Mouse (Mus musculus): ENCODE results near the gene Gm39566. TPM values are rescaled to one million over a fixed set of nuclear protein-coding genes. Genes with fewer than 3 reads are reported as not detected.

The Gm39566 gene
- polyA plus RNA-seq, 1 experiment from 2014 or later = not detected

- H3K27me3 ChIP-seq (replicated peaks; ENCODE audit: control insufficient read depth, insufficient read depth, low read length) = no peaks in the 10 kb centered on the region
- H3K27ac ChIP-seq (ENCODE audit: low read depth, low read length) = no peak overlapping the region
- no peak for ATAC-seq
- H3K4me1 ChIP-seq (ENCODE audit: control insufficient read depth, insufficient read depth, low read depth, low read length) = no peaks in the 10 kb centered on the region
- 92% methylated on average over 12 of the region's 12 CpGs for WGBS
- H3K9me3 ChIP-seq (ENCODE audit: control insufficient read depth, low read length) = peaks cover 9% of the 10 kb centered on the region
- no peak overlapping the region for H3K4me2 ChIP-seq (ENCODE audit: low read length)
- H3K4me3 ChIP-seq (ENCODE audit: low read length) = no peak overlapping the region
- no peaks in the 10 kb centered on the region for H3K36me3 ChIP-seq (ENCODE audit: control insufficient read depth, insufficient read depth, low read length)
- no peak overlapping the region for H3K9ac ChIP-seq (ENCODE audit: low read depth, low read length)
These were observed 1.4 kb upstream of the Gm39566 start for GRCm38 (mm10) chr11:69816520-69816919.

- H3K9me3 ChIP-seq (ENCODE audit: control insufficient read depth, low read length) = no peaks in the 10 kb centered on the region
- H3K27me3 ChIP-seq (replicated peaks; ENCODE audit: control insufficient read depth, insufficient read depth, low read length) = peaks cover 14% of the 10 kb centered on the region
- no peak overlapping the region for H3K4me2 ChIP-seq (ENCODE audit: low read length)
- ATAC-seq = no peak
- H3K27ac ChIP-seq (ENCODE audit: low read depth, low read length) = no peak overlapping the region
- no peak overlapping the region for H3K9ac ChIP-seq (ENCODE audit: low read depth, low read length)
- no peak overlapping the region for H3K4me3 ChIP-seq (ENCODE audit: low read length)
- no peaks in the 10 kb centered on the region for H3K36me3 ChIP-seq (ENCODE audit: control insufficient read depth, insufficient read depth, low read length)
- H3K4me1 ChIP-seq (ENCODE audit: control insufficient read depth, insufficient read depth, low read depth, low read length) = no peaks in the 10 kb centered on the region
These were observed 4.8 kb downstream of the Gm39566 start for GRCm38 (mm10) chr11:69810280-69810679.

GRCm38 (mm10) chr11:69807641-69808040, 7.5 kb downstream of the Gm39566 start:
- Histone ChIP-seq H3K4me2 (ENCODE audit: low read length) (no peak overlapping the region), H3K27me3 (replicated peaks; ENCODE audit: control insufficient read depth, insufficient read depth, low read length) (peaks cover 21% of the 10 kb centered on the region), H3K9me3 (ENCODE audit: control insufficient read depth, low read length) (no peaks in the 10 kb centered on the region), H3K9ac (ENCODE audit: low read depth, low read length) (no peak overlapping the region), H3K36me3 (ENCODE audit: control insufficient read depth, insufficient read depth, low read length) (no peaks in the 10 kb centered on the region), H3K4me1 (ENCODE audit: control insufficient read depth, insufficient read depth, low read depth, low read length) (peaks cover 21% of the 10 kb centered on the region), H3K27ac (ENCODE audit: low read depth, low read length) (no peak overlapping the region), H3K4me3 (ENCODE audit: low read length) (no peak overlapping the region)
- no peak for ATAC-seq
- WGBS = 91% methylated on average over 2 of the region's 2 CpGs

- H3K36me3 ChIP-seq (ENCODE audit: control insufficient read depth, insufficient read depth, low read length) = no peaks in the 10 kb centered on the region
- no peak overlapping the region for H3K27ac ChIP-seq (ENCODE audit: low read depth, low read length)
- H3K4me2 ChIP-seq (ENCODE audit: low read length) = no peak overlapping the region
- H3K4me1 ChIP-seq (ENCODE audit: control insufficient read depth, insufficient read depth, low read depth, low read length) = peaks cover 32% of the 10 kb centered on the region
- H3K4me3 ChIP-seq (ENCODE audit: low read length) = no peak overlapping the region
- no peak for ATAC-seq
- no peaks in the 10 kb centered on the region for H3K9me3 ChIP-seq (ENCODE audit: control insufficient read depth, low read length)
- peaks cover 21% of the 10 kb centered on the region for H3K27me3 ChIP-seq (replicated peaks; ENCODE audit: control insufficient read depth, insufficient read depth, low read length)
- WGBS = 79% methylated on average over 4 of the region's 4 CpGs
- no peak overlapping the region for H3K9ac ChIP-seq (ENCODE audit: low read depth, low read length)
These were observed 8.7 kb downstream of the Gm39566 start for GRCm38 (mm10) chr11:69806378-69806777.

GRCm38 (mm10) chr11:69804972-69805909, 9.9 kb downstream of the Gm39566 start, which contains the start of gene Tmem102:
Gene Tmem102 (minus strand): TSS chr11:69805624.
- Histone ChIP-seq H3K4me2 (ENCODE audit: low read length) (peak within 1 kb of the TSS; percentile 85), H3K4me1 (ENCODE audit: control insufficient read depth, insufficient read depth, low read depth, low read length) (peaks cover 38% of the 10 kb centered on the region), H3K4me3 (ENCODE audit: low read length) (peak within 1 kb of the TSS; percentile 8), H3K9ac (ENCODE audit: low read depth, low read length) (peak within 1 kb of the TSS; percentile 35), H3K36me3 (ENCODE audit: control insufficient read depth, insufficient read depth, low read length) (no peaks in the 10 kb centered on the region), H3K27ac (ENCODE audit: low read depth, low read length) (no peak within 1 kb of the TSS), H3K27me3 (replicated peaks; ENCODE audit: control insufficient read depth, insufficient read depth, low read length) (peaks cover 21% of the 10 kb centered on the region), H3K9me3 (ENCODE audit: control insufficient read depth, low read length) (no peaks in the 10 kb centered on the region)
- WGBS = 7% methylated on average over 29 of the region's 29 CpGs
- no peak for ATAC-seq

GRCm38 (mm10) chr11:69804652-69804940, 10.5 kb downstream of the Gm39566 start:
- 6% methylated on average over 12 of the region's 12 CpGs for WGBS
- Histone ChIP-seq H3K27ac (ENCODE audit: low read depth, low read length) (no peak overlapping the region), H3K36me3 (ENCODE audit: control insufficient read depth, insufficient read depth, low read length) (no peaks in the 10 kb centered on the region), H3K9ac (ENCODE audit: low read depth, low read length) (peak overlapping the region; percentile 35), H3K27me3 (replicated peaks; ENCODE audit: control insufficient read depth, insufficient read depth, low read length) (peaks cover 21% of the 10 kb centered on the region), H3K4me3 (ENCODE audit: low read length) (peak overlapping the region; percentile 8), H3K9me3 (ENCODE audit: control insufficient read depth, low read length) (no peaks in the 10 kb centered on the region), H3K4me1 (ENCODE audit: control insufficient read depth, insufficient read depth, low read depth, low read length) (peaks cover 44% of the 10 kb centered on the region), H3K4me2 (ENCODE audit: low read length) (peak overlapping the region; percentile 85)
- no peak for ATAC-seq

- Histone ChIP-seq H3K4me1 (ENCODE audit: control insufficient read depth, insufficient read depth, low read depth, low read length) (peaks cover 49% of the 10 kb centered on the region), H3K27me3 (replicated peaks; ENCODE audit: control insufficient read depth, insufficient read depth, low read length) (peaks cover 18% of the 10 kb centered on the region), H3K4me2 (ENCODE audit: low read length) (peak overlapping the region; percentile 85), H3K27ac (ENCODE audit: low read depth, low read length) (peak overlapping the region; percentile 21; the same call in 1 of the 2 replicates), H3K36me3 (ENCODE audit: control insufficient read depth, insufficient read depth, low read length) (no peaks in the 10 kb centered on the region), H3K9ac (ENCODE audit: low read depth, low read length) (peak overlapping the region; percentile 85), H3K9me3 (ENCODE audit: control insufficient read depth, low read length) (no peaks in the 10 kb centered on the region), H3K4me3 (ENCODE audit: low read length) (peak overlapping the region; percentile 61)
- peak; percentile 44 for ATAC-seq
- 1% methylated on average over 60 of the region's 60 CpGs for WGBS
These were observed 11.1 kb downstream of the Gm39566 start for GRCm38 (mm10) chr11:69803786-69804651.

- no peak for ATAC-seq
- no peaks in the 10 kb centered on the region for H3K9me3 ChIP-seq (ENCODE audit: control insufficient read depth, low read length)
- WGBS = 2% methylated on average over 12 of the region's 12 CpGs
- no peaks in the 10 kb centered on the region for H3K36me3 ChIP-seq (ENCODE audit: control insufficient read depth, insufficient read depth, low read length)
- H3K27me3 ChIP-seq (replicated peaks; ENCODE audit: control insufficient read depth, insufficient read depth, low read length) = peaks cover 18% of the 10 kb centered on the region
- peak overlapping the region; percentile 85 for H3K4me2 ChIP-seq (ENCODE audit: low read length)
- peak overlapping the region; percentile 21 for H3K27ac ChIP-seq (ENCODE audit: low read depth, low read length)
- H3K4me3 ChIP-seq (ENCODE audit: low read length) = peak overlapping the region; percentile 61
- peak overlapping the region; percentile 85 for H3K9ac ChIP-seq (ENCODE audit: low read depth, low read length)
- H3K4me1 ChIP-seq (ENCODE audit: control insufficient read depth, insufficient read depth, low read depth, low read length) = peaks cover 50% of the 10 kb centered on the region
These were observed 11.8 kb downstream of the Gm39566 start for GRCm38 (mm10) chr11:69803328-69803727.

GRCm38 (mm10) chr11:69802648-69803105, 12.4 kb downstream of the Gm39566 start:
- Histone ChIP-seq H3K9me3 (ENCODE audit: control insufficient read depth, low read length) (no peaks in the 10 kb centered on the region), H3K4me3 (ENCODE audit: low read length) (peak overlapping the region; percentile 61), H3K27ac (ENCODE audit: low read depth, low read length) (peak overlapping the region; percentile 95), H3K4me1 (ENCODE audit: control insufficient read depth, insufficient read depth, low read depth, low read length) (peaks cover 50% of the 10 kb centered on the region), H3K9ac (ENCODE audit: low read depth, low read length) (peak overlapping the region; percentile 85), H3K4me2 (ENCODE audit: low read length) (peak overlapping the region; percentile 85), H3K36me3 (ENCODE audit: control insufficient read depth, insufficient read depth, low read length) (no peaks in the 10 kb centered on the region), H3K27me3 (replicated peaks; ENCODE audit: control insufficient read depth, insufficient read depth, low read length) (peaks cover 18% of the 10 kb centered on the region)
- under 1% methylated on average over 28 of the region's 33 CpGs for WGBS
- peak; percentile 48 for ATAC-seq

Data from hindbrain, embryonic 16.5 days (tissue).